Mouse (Mus musculus): ENCODE measurements around the gene Man2b2. TPM values are rescaled to one million over a fixed set of nuclear protein-coding genes. Genes with fewer than 3 reads are reported as not detected.
"Not testable (repeated sequence)": the region's sequence is repeated elsewhere in the genome, so short reads cannot be mapped to it uniquely, and the experiment has no call there.

Man2b2 gene
- polyA plus RNA-seq, 1 experiment from 2014 or later, result 10.3 TPM

DNA sequence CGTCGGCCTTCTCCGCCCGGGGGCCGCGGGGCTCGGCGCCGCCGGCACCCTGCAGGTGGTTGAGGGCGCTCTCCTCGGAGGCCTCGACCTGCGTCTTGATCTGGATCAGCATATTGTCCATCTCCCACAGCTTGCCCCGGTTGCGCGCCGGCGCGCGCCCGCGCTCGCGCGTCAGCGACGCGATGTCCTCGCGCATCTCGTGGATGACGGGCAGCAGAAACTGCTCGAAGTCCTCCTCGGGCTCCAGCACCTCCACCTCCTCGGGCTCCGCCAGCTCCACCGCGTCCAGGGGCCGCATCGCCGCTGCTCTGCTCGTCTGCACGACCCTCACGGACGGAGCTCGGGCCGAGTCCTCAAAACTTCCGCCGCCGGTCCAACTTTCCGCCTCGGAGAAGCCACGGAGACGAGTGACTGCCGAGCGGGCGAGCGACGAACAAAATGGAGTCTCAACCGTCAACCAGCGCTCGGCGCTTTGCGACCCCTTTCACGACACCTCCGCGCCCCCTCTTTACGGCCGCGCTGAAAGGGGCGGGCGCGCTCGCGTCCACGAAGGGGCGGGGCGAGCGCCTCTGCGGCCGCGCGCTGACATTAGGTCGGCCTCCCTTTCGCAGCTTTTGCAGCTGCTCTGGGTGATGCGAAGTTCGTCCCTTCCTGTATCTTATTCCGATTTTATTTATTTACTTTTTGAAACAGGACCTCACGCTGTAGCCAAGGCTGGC, 34.0 kb downstream of the Man2b2 start, which contains the start of gene Mrfap1:
Gene Mrfap1, minus strand, starts transcription at position 477 of the 719 bp plus-strand sequence.
- Histone ChIP-seq H3K27ac (replicated peaks; ENCODE audit: low read depth, low read length) (peak within 1 kb of the TSS; percentile 91), H3K9ac (replicated peaks; ENCODE audit: low read length) (peak within 1 kb of the TSS; percentile 73), H3K4me2 (ENCODE audit: low read length) (peak within 1 kb of the TSS; percentile 72), H3K36me3 (ENCODE audit: control insufficient read depth, insufficient read depth, low read length) (peaks cover 13% of the 10 kb centered on the region), H3K4me3 (replicated peaks; ENCODE audit: low read depth, low read length) (peak within 1 kb of the TSS; percentile 64), H3K4me1 (ENCODE audit: control insufficient read depth, insufficient read depth, low read length) (peaks cover 13% of the 10 kb centered on the region)
- under 1% methylated on average over 90 of the region's 90 CpGs for whole genome bisulfite sequencing
- DNase-seq (peak; percentile 98), ATAC-seq (ENCODE audit: low FRiP score, low TSS enrichment) (peak; percentile 82)
- H3K9me3 ChIP-seq (ENCODE audit: control insufficient read depth, low read length); H3K27me3 ChIP-seq (ENCODE audit: control insufficient read depth, insufficient read depth, low read length): not testable (repeated sequence)

DNA sequence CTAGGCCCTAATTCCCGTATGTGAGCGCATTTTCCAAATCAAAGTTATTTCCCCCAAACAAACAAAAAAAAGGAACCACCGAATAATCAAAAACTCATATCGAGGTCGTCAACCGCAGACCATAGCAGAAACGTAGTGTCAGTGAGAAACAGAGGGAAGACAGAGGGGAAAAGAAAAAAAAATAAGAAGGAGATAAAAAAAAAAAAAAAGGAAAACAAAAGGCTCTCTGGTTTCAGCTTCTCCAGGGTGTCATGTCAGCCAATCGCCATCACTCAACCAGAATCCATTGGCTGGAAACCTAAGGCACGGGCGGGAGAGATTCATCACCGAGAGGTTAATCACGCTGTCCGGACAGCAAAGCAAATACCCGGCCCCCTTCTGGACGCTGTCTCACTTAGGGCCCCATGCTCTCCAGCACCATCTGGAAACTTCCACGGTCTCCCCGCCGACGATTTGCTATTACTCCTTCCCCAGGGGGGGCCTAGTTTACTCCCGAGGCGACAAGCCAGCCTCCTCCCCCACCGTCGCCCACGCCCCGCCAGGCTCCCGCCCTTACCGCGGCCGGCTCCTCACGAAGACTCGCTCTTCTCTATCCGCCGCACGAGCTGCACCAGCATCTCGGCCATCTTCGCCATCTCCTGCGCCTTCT, 34.7 kb downstream of the Man2b2 start:
- not testable (repeated sequence) for H3K27me3 ChIP-seq (ENCODE audit: control insufficient read depth, insufficient read depth, low read length); H3K9me3 ChIP-seq (ENCODE audit: control insufficient read depth, low read length)
- DNase-seq (peak; percentile 70), ATAC-seq (ENCODE audit: low FRiP score, low TSS enrichment) (peak; percentile 59)
- peaks cover 13% of the 10 kb centered on the region for H3K4me1 ChIP-seq (ENCODE audit: control insufficient read depth, insufficient read depth, low read length)
- H3K9ac ChIP-seq (replicated peaks; ENCODE audit: low read length), result peak overlapping the region; percentile 73
- H3K36me3 ChIP-seq (ENCODE audit: control insufficient read depth, insufficient read depth, low read length), result peaks cover 13% of the 10 kb centered on the region
- WGBS, result 8% methylated on average over 37 of the region's 37 CpGs
- peak overlapping the region; percentile 72 for H3K4me2 ChIP-seq (ENCODE audit: low read length)
- H3K27ac ChIP-seq (replicated peaks; ENCODE audit: low read depth, low read length), result peak overlapping the region; percentile 91
- H3K4me3 ChIP-seq (replicated peaks; ENCODE audit: low read depth, low read length), result peak overlapping the region; percentile 64

GRCm38 (mm10) chr5:36791861-36792260, 38.6 kb downstream of the Man2b2 start:
- no peak for DNase-seq
- Histone ChIP-seq H3K4me1 (ENCODE audit: control insufficient read depth, insufficient read depth, low read length) (peaks cover 7% of the 10 kb centered on the region), H3K36me3 (ENCODE audit: control insufficient read depth, insufficient read depth, low read length) (peaks cover 13% of the 10 kb centered on the region), H3K4me3 (replicated peaks; ENCODE audit: low read depth, low read length) (no peak overlapping the region), H3K9me3 (ENCODE audit: control insufficient read depth, low read length) (no peaks in the 10 kb centered on the region), H3K9ac (replicated peaks; ENCODE audit: low read length) (no peak overlapping the region), H3K27ac (replicated peaks; ENCODE audit: low read depth, low read length) (no peak overlapping the region), H3K27me3 (ENCODE audit: control insufficient read depth, insufficient read depth, low read length) (no peaks in the 10 kb centered on the region), H3K4me2 (ENCODE audit: low read length) (no peak overlapping the region)
- WGBS, result 87% methylated on average over 9 of the region's 9 CpGs
- ATAC-seq (ENCODE audit: low FRiP score, low TSS enrichment), result no peak

GRCm38 (mm10) chr5:36786052-36786451, 44.4 kb downstream of the Man2b2 start:
- Histone ChIP-seq H3K27ac (replicated peaks; ENCODE audit: low read depth, low read length) (no peak overlapping the region), H3K9me3 (ENCODE audit: control insufficient read depth, low read length) (no peaks in the 10 kb centered on the region), H3K4me3 (replicated peaks; ENCODE audit: low read depth, low read length) (no peak overlapping the region), H3K4me2 (ENCODE audit: low read length) (no peak overlapping the region), H3K36me3 (ENCODE audit: control insufficient read depth, insufficient read depth, low read length) (no peaks in the 10 kb centered on the region), H3K27me3 (ENCODE audit: control insufficient read depth, insufficient read depth, low read length) (no peaks in the 10 kb centered on the region), H3K4me1 (ENCODE audit: control insufficient read depth, insufficient read depth, low read length) (no peaks in the 10 kb centered on the region), H3K9ac (replicated peaks; ENCODE audit: low read length) (no peak overlapping the region)
- ATAC-seq (ENCODE audit: low FRiP score, low TSS enrichment) (no peak), DNase-seq (no peak)
- WGBS, result 96% methylated on average over 5 of the region's 5 CpGs

GRCm38 (mm10) chr5:36779512-36779911, 50.9 kb downstream of the Man2b2 start:
- Histone ChIP-seq H3K27me3 (ENCODE audit: control insufficient read depth, insufficient read depth, low read length) (no peaks in the 10 kb centered on the region), H3K9ac (replicated peaks; ENCODE audit: low read length) (no peak overlapping the region), H3K9me3 (ENCODE audit: control insufficient read depth, low read length) (no peaks in the 10 kb centered on the region), H3K4me2 (ENCODE audit: low read length) (no peak overlapping the region), H3K4me1 (ENCODE audit: control insufficient read depth, insufficient read depth, low read length) (no peaks in the 10 kb centered on the region), H3K36me3 (ENCODE audit: control insufficient read depth, insufficient read depth, low read length) (no peaks in the 10 kb centered on the region), H3K4me3 (replicated peaks; ENCODE audit: low read depth, low read length) (no peak overlapping the region), H3K27ac (replicated peaks; ENCODE audit: low read depth, low read length) (no peak overlapping the region)
- ATAC-seq (ENCODE audit: low FRiP score, low TSS enrichment), result no peak
- no peak for DNase-seq
- WGBS, result 88% methylated on average over 2 of the region's 2 CpGs

- H3K9ac ChIP-seq (replicated peaks; ENCODE audit: low read length), result no peak overlapping the region
- H3K9me3 ChIP-seq (ENCODE audit: control insufficient read depth, low read length), result no peaks in the 10 kb centered on the region
- no peaks in the 10 kb centered on the region for H3K36me3 ChIP-seq (ENCODE audit: control insufficient read depth, insufficient read depth, low read length)
- WGBS, result 91% methylated on average over 1 of the region's 2 CpGs
- H3K4me3 ChIP-seq (replicated peaks; ENCODE audit: low read depth, low read length), result no peak overlapping the region
- ATAC-seq (ENCODE audit: low FRiP score, low TSS enrichment) (no peak), DNase-seq (no peak)
- H3K4me1 ChIP-seq (ENCODE audit: control insufficient read depth, insufficient read depth, low read length), result no peaks in the 10 kb centered on the region
- no peaks in the 10 kb centered on the region for H3K27me3 ChIP-seq (ENCODE audit: control insufficient read depth, insufficient read depth, low read length)
- H3K4me2 ChIP-seq (ENCODE audit: low read length), result no peak overlapping the region
- no peak overlapping the region for H3K27ac ChIP-seq (replicated peaks; ENCODE audit: low read depth, low read length)
Observed at GRCm38 (mm10) chr5:36778901-36779300, 51.6 kb downstream of the Man2b2 start.

GRCm38 (mm10) chr5:36777186-36777585, 53.3 kb downstream of the Man2b2 start:
- H3K36me3 ChIP-seq (ENCODE audit: control insufficient read depth, insufficient read depth, low read length), result no peaks in the 10 kb centered on the region
- H3K27me3 ChIP-seq (ENCODE audit: control insufficient read depth, insufficient read depth, low read length), result no peaks in the 10 kb centered on the region
- H3K4me2 ChIP-seq (ENCODE audit: low read length), result no peak overlapping the region
- ATAC-seq (ENCODE audit: low FRiP score, low TSS enrichment) (no peak), DNase-seq (no peak)
- H3K9me3 ChIP-seq (ENCODE audit: control insufficient read depth, low read length), result no peaks in the 10 kb centered on the region
- H3K9ac ChIP-seq (replicated peaks; ENCODE audit: low read length), result no peak overlapping the region
- no peaks in the 10 kb centered on the region for H3K4me1 ChIP-seq (ENCODE audit: control insufficient read depth, insufficient read depth, low read length)
- 3% methylated on average over 2 of the region's 2 CpGs for WGBS
- H3K4me3 ChIP-seq (replicated peaks; ENCODE audit: low read depth, low read length), result no peak overlapping the region
- H3K27ac ChIP-seq (replicated peaks; ENCODE audit: low read depth, low read length), result no peak overlapping the region

DNA sequence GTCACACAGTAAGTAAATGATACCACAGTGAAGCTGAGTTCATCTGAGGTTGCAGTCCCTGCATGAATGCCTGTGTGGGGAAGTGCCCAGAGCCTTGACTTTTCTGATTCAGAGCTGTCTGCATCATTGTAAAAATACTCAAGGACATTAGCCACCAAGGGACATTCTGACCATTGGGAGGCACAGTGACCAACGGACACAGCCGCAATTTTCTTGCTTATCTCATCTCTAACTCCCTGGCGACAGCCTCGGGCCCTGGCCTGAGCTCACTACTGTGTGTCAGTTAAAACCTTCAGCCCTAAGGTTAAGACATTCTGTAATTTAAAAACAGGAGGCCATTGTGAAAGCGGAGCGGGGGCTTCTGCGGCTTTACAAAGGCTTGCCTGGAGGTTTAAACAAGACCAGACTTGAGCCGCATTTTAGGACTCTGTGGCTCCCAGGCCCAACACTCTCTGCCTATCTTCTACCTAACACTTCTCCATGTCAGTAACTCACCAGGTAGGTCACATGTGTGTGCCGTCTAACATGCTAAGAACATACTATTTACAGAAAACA, 54.4 kb downstream of the Man2b2 start:
- H3K9me3 ChIP-seq (ENCODE audit: control insufficient read depth, low read length), result no peaks in the 10 kb centered on the region
- no peaks in the 10 kb centered on the region for H3K36me3 ChIP-seq (ENCODE audit: control insufficient read depth, insufficient read depth, low read length)
- DNase-seq (no peak), ATAC-seq (ENCODE audit: low FRiP score, low TSS enrichment) (no peak)
- no peak overlapping the region for H3K4me2 ChIP-seq (ENCODE audit: low read length)
- H3K4me1 ChIP-seq (ENCODE audit: control insufficient read depth, insufficient read depth, low read length), result no peaks in the 10 kb centered on the region
- no peaks in the 10 kb centered on the region for H3K27me3 ChIP-seq (ENCODE audit: control insufficient read depth, insufficient read depth, low read length)
- H3K27ac ChIP-seq (replicated peaks; ENCODE audit: low read depth, low read length), result no peak overlapping the region
- no peak overlapping the region for H3K4me3 ChIP-seq (replicated peaks; ENCODE audit: low read depth, low read length)
- no peak overlapping the region for H3K9ac ChIP-seq (replicated peaks; ENCODE audit: low read length)
- 24% methylated on average over 9 of the region's 9 CpGs for WGBS
